Mouse (Mus musculus): ENCODE results near the gene Capns1.

DNA sequence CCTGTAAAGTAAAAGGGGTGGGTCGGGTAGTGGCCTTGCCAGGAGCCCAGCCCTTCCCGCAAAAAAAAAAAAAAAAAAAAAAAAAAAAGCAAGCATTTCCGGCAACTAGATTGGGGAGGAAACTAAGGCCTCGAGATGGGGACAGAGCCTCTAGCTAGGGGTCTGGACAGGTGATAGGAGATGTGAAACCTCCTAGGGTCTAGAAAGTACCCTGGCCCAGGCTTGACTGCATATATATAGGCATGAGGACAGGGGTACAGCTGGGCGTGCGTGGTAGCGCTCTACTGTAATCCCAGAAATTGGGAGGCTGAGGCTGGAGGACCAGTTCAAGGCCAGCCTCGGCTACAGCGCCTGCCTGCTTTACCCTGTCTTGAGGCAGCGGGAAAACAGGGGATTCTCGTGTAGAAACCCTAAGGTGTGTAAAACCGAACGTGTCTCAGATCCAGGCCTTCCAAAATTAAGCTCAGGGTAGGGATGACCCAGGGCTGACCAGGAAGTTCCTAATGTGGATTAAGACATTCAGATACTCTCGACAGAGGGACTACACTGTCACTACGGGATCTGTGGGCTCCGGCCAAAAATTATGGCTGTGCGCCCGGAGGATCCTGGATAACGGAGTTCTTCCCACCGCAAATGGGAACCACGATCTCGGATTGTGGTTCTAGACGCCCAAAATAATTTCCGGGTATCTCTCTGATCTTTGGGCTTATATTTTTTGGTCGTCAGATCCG is 4.3 kb downstream of the Capns1 start:
- TF ChIP-seq POLR2A (IDR thresholded peaks at IDR 0.05; ENCODE audit: insufficient read depth, low read depth, low read length) (no peak), CTCF (IDR thresholded peaks at IDR 0.05) (no peak), EP300 (IDR thresholded peaks at IDR 0.05; ENCODE audit: insufficient read depth, low read depth, low read length) (no peak)
